Mouse (Mus musculus): ENCODE data around the gene Tlcd2.

Tlcd2 gene

GRCm38 (mm10) chr11:75460844-75461742 is at the start of gene Tlcd2:
Gene Tlcd2 (plus strand): TSS chr11:75461715.
- in situ Hi-C loops (cut with MboI, MseI), result no loop called here

- in situ Hi-C loops (cut with MboI, MseI), result no loop called here
Measured at GRCm38 (mm10) chr11:75415096-75415495, 46.4 kb upstream of the Tlcd2 start.

- in situ Hi-C loops (cut with MboI, MseI), result no loop called here
Measured at GRCm38 (mm10) chr11:75415994-75416393, 45.5 kb upstream of the Tlcd2 start.

- in situ Hi-C loops (cut with MboI, MseI), result no loop called here
Measured at GRCm38 (mm10) chr11:75420037-75420436, 41.5 kb upstream of the Tlcd2 start.

GRCm38 (mm10) chr11:75420810-75421374 is 40.6 kb upstream of the Tlcd2 start:
- in situ Hi-C loops (cut with MboI, MseI), result no loop called here

GRCm38 (mm10) chr11:75421375-75422012 is 40.0 kb upstream of the Tlcd2 start:
- in situ Hi-C loops (cut with MboI, MseI), result no loop called here

- in situ Hi-C loops (cut with MboI, MseI), result no loop called here
Measured at GRCm38 (mm10) chr11:75422013-75422792, 39.3 kb upstream of the Tlcd2 start, which contains the start of gene Serpinf1. Gene Serpinf1 (minus strand): TSS chr11:75422701.

GRCm38 (mm10) chr11:75423091-75423490 is 38.4 kb upstream of the Tlcd2 start:
- in situ Hi-C loops (cut with MboI, MseI), result no loop called here

- in situ Hi-C loops (cut with MboI, MseI), result no loop called here
Measured at GRCm38 (mm10) chr11:75424033-75424432, 37.5 kb upstream of the Tlcd2 start.

GRCm38 (mm10) chr11:75424459-75424858 is 37.1 kb upstream of the Tlcd2 start:
- in situ Hi-C loops (cut with MboI, MseI), result no loop called here

GRCm38 (mm10) chr11:75429019-75429705 is 32.4 kb upstream of the Tlcd2 start:
- in situ Hi-C loops (cut with MboI, MseI), result no loop called here

- in situ Hi-C loops (cut with MboI, MseI), result no loop called here
Measured at GRCm38 (mm10) chr11:75431307-75431706, 30.2 kb upstream of the Tlcd2 start.

- in situ Hi-C loops (cut with MboI, MseI), result no loop called here
Measured at GRCm38 (mm10) chr11:75434138-75434537, 27.4 kb upstream of the Tlcd2 start.

GRCm38 (mm10) chr11:75438194-75438593 is 23.3 kb upstream of the Tlcd2 start:
- in situ Hi-C loops (cut with MboI, MseI), result no loop called here

- in situ Hi-C loops (cut with MboI, MseI), result no loop called here
Measured at GRCm38 (mm10) chr11:75438804-75439203, 22.7 kb upstream of the Tlcd2 start.

- in situ Hi-C loops (cut with MboI, MseI), result no loop called here
Measured at GRCm38 (mm10) chr11:75439363-75439762, 22.2 kb upstream of the Tlcd2 start, which contains the start of gene Serpinf2. Gene Serpinf2 (minus strand): TSS chr11:75439591.

- in situ Hi-C loops (cut with MboI, MseI), result no loop called here
Measured at GRCm38 (mm10) chr11:75439951-75440350, 21.6 kb upstream of the Tlcd2 start.

- in situ Hi-C loops (cut with MboI, MseI), result no loop called here
Measured at GRCm38 (mm10) chr11:75441034-75441433, 20.5 kb upstream of the Tlcd2 start.

- in situ Hi-C loops (cut with MboI, MseI), result no loop called here
Measured at GRCm38 (mm10) chr11:75441601-75442000, 19.9 kb upstream of the Tlcd2 start.

- in situ Hi-C loops (cut with MboI, MseI), result no loop called here
Measured at GRCm38 (mm10) chr11:75443711-75444110, 17.8 kb upstream of the Tlcd2 start.

- in situ Hi-C loops (cut with MboI, MseI), result no loop called here
Measured at GRCm38 (mm10) chr11:75448575-75448974, 12.9 kb upstream of the Tlcd2 start.
